ENCODE assay signal across 25 mouse cellular contexts in genomic region chr6:131247206-131247605, GRCm38 (mm10). TPM values are rescaled to one million over a fixed set of nuclear protein-coding genes. Genes with fewer than 3 reads are reported as not detected.
A peak's percentile ranks its signal among the peaks of the same experiment; 100 is the strongest.
DNase-seq lines count a peak whose midpoint lies in the region; ATAC-seq and TF ChIP-seq lines count a peak whose summit lies in the region.
"Had no signal": no experiment of that assay in that cellular context is flagged by ENCODE, and none has a peak within 500 bp of the region (broad histone marks: within the 10 kb centered on the region; RNA-seq: fewer than 3 reads in every experiment).

Klra2 (minus strand) TSS chr6:131247362.

- WGBS in liver, embryonic 16.5 days (ENCODE audit: insufficient replicate concordance) = 45% methylated on average over 2 of the region's 2 CpGs
- WGBS in liver, embryonic 12.5 days (ENCODE audit: insufficient replicate concordance) = 62% methylated on average over 2 of the region's 2 CpGs
- WGBS in forebrain, embryonic 13.5 days = 87% methylated on average over 2 of the region's 2 CpGs

- H3ac ChIP-seq in myocyte (ENCODE audit: control insufficient read depth, insufficient read length) = no peak within 1 kb of the TSS

- peak; percentile 91 for DNase-seq in 416B (ENCODE audit: low read depth)
- DNase-seq in adrenal gland, postnatal 4 days (ENCODE audit: low spot score in 2 of 2) = no peak
- DNase-seq: adrenal gland, postnatal 10 days; cerebellum, adult 8-10 months; gastrocnemius, postnatal 25 days; heart, postnatal 14 days; kidney, adult 8-10 months; kidney, postnatal 14 days; thymus, postnatal 25 days had no signal

- no peaks in the 10 kb centered on the region for H3K27me3 ChIP-seq in liver, embryonic 16.5 days (ENCODE audit: control insufficient read depth, insufficient read depth, low read depth, low read length)
- H3K27me3 ChIP-seq in liver, embryonic 12.5 days (replicated peaks) = no peaks in the 10 kb centered on the region
- no peaks in the 10 kb centered on the region for H3K27me3 ChIP-seq in myocyte (ENCODE audit: control insufficient read depth, insufficient read depth, insufficient read length)
- no peaks in the 10 kb centered on the region for H3K27me3 ChIP-seq in forebrain, embryonic 13.5 days
- H3K27me3 ChIP-seq: forebrain, embryonic 12.5 days; heart, embryonic 12.5 days; hindbrain, embryonic 13.5 days; lung, embryonic 15.5 days; neural tube, embryonic 12.5 days had no signal

- no peaks in the 10 kb centered on the region for H3K79me2 ChIP-seq in myocyte (ENCODE audit: control insufficient read depth, insufficient read depth)

- no peaks in the 10 kb centered on the region for H3K9me3 ChIP-seq in liver, embryonic 16.5 days (replicated peaks; ENCODE audit: control insufficient read depth, low read length)
- no peaks in the 10 kb centered on the region for H3K9me3 ChIP-seq in liver, embryonic 12.5 days (replicated peaks)
- peaks cover 8% of the 10 kb centered on the region; the same call in 1 of the 2 replicates for H3K9me3 ChIP-seq in forebrain, embryonic 13.5 days (replicated peaks)
- H3K9me3 ChIP-seq: forebrain, embryonic 12.5 days; hindbrain, embryonic 13.5 days; lung, embryonic 15.5 days; neural tube, embryonic 12.5 days had no signal

- TF ChIP-seq POLR2A in myocyte (IDR thresholded peaks at IDR 0.05; ENCODE audit: insufficient read length, low read depth) = no peak

- peak within 1 kb of the TSS; percentile 3; the same call in 1 of the 2 replicates for H3K4me3 ChIP-seq in liver, embryonic 16.5 days (ENCODE audit: low read depth, low read length)
- no peak within 1 kb of the TSS for H3K4me3 ChIP-seq in liver, embryonic 12.5 days
- H3K4me3 ChIP-seq in myocyte = no peak within 1 kb of the TSS
- H3K4me3 ChIP-seq in forebrain, embryonic 13.5 days = no peak within 1 kb of the TSS
- H3K4me3 ChIP-seq: forebrain, embryonic 12.5 days; heart, embryonic 12.5 days; hindbrain, embryonic 13.5 days; layer of hippocampus, adult 2 months; lung, embryonic 15.5 days; midbrain, embryonic 10.5 days; neural tube, embryonic 12.5 days had no signal

- no peaks in the 10 kb centered on the region for H3K4me1 ChIP-seq in liver, embryonic 16.5 days (ENCODE audit: control insufficient read depth, low read depth, low read length)
- no peaks in the 10 kb centered on the region for H3K4me1 ChIP-seq in liver, embryonic 12.5 days
- H3K4me1 ChIP-seq in forebrain, embryonic 13.5 days = no peaks in the 10 kb centered on the region
- H3K4me1 ChIP-seq: forebrain, embryonic 12.5 days; heart, embryonic 12.5 days; hindbrain, embryonic 13.5 days; lung, embryonic 15.5 days; midbrain, embryonic 10.5 days; neural tube, embryonic 12.5 days had no signal

- H3K36me3 ChIP-seq in liver, embryonic 16.5 days (ENCODE audit: control insufficient read depth, insufficient read depth) = no peaks in the 10 kb centered on the region
- H3K36me3 ChIP-seq in liver, embryonic 12.5 days = no peaks in the 10 kb centered on the region
- H3K36me3 ChIP-seq in myocyte (ENCODE audit: control insufficient read depth, insufficient read depth) = no peaks in the 10 kb centered on the region
- H3K36me3 ChIP-seq in forebrain, embryonic 13.5 days (ENCODE audit: poor library complexity, severe bottlenecking) = no peaks in the 10 kb centered on the region
- H3K36me3 ChIP-seq: forebrain, embryonic 12.5 days; heart, embryonic 12.5 days; hindbrain, embryonic 13.5 days; lung, embryonic 15.5 days; midbrain, embryonic 10.5 days; neural tube, embryonic 12.5 days had no signal

- ATAC-seq in liver, embryonic 16.5 days (ENCODE audit: low read depth) = peak; percentile 39; the same call in 1 of the 2 replicates
- no peak for ATAC-seq in liver, embryonic 12.5 days
- peak; percentile 97 for ATAC-seq in common myeloid progenitor, adult 5-6 weeks (replicated peaks; ENCODE audit: low read depth, poor library complexity, severe bottlenecking)
- no peak for ATAC-seq in forebrain, embryonic 13.5 days
- ATAC-seq: activated CD4-positive, CD25-positive, alpha-beta regulatory T cell, adult 4 months; inflammation-experienced regulatory T-cells, adult 6 months had no signal

- no peak within 1 kb of the TSS for H3K9ac ChIP-seq in liver, embryonic 16.5 days (ENCODE audit: low read depth, low read length)
- no peak within 1 kb of the TSS for H3K9ac ChIP-seq in liver, embryonic 12.5 days
- H3K9ac ChIP-seq in forebrain, embryonic 13.5 days = no peak within 1 kb of the TSS
- H3K9ac ChIP-seq: forebrain, embryonic 12.5 days; heart, embryonic 12.5 days; hindbrain, embryonic 13.5 days; lung, embryonic 15.5 days; neural tube, embryonic 12.5 days had no signal

- no peak within 1 kb of the TSS for H3K27ac ChIP-seq in liver, embryonic 16.5 days (ENCODE audit: low read length)
- H3K27ac ChIP-seq in liver, embryonic 12.5 days = no peak within 1 kb of the TSS
- no peak within 1 kb of the TSS for H3K27ac ChIP-seq in forebrain, embryonic 13.5 days
- H3K27ac ChIP-seq: forebrain, embryonic 12.5 days; hindbrain, embryonic 13.5 days; layer of hippocampus, adult 2 months; lung, embryonic 15.5 days; midbrain, embryonic 10.5 days; neural tube, embryonic 12.5 days had no signal

- H3K4me2 ChIP-seq in liver, embryonic 16.5 days (ENCODE audit: low read depth, low read length) = no peak within 1 kb of the TSS
- H3K4me2 ChIP-seq in liver, embryonic 12.5 days = no peak within 1 kb of the TSS
- H3K4me2 ChIP-seq in myocyte (ENCODE audit: low read depth) = peak within 1 kb of the TSS; percentile 45
- no peak within 1 kb of the TSS for H3K4me2 ChIP-seq in forebrain, embryonic 13.5 days
- H3K4me2 ChIP-seq: forebrain, embryonic 12.5 days; heart, embryonic 12.5 days; hindbrain, embryonic 13.5 days; lung, embryonic 15.5 days; neural tube, embryonic 12.5 days had no signal

TF ChIP-seq in myocyte, 11 proteins besides CTCF, POLR2A, EP300 and RAD21:
- no peak for TF ChIP-seq TCF12 (IDR thresholded peaks at IDR 0.05; ENCODE audit: insufficient read depth, poor library complexity, severe bottlenecking)
- TF ChIP-seq CEBPB (IDR thresholded peaks at IDR 0.05; ENCODE audit: insufficient read depth, poor library complexity, severe bottlenecking) = peak; percentile 23; the same call in 1 of the 2 replicates

RNA-seq across cellular contexts. Expression of gene Klra2, which starts in this region (rescaled TPM):
- 0.76 and 0.88 TPM in 2 replicates for polyA plus RNA-seq in liver, embryonic 16.5 days (2015; fragmentation: Nextera tagmentation; extraction: Ambion mirVana)
- polyA plus RNA-seq in liver, embryonic 12.5 days (2016; fragmentation: Nextera tagmentation; extraction: Ambion mirVana) = 0.07 and 0.11 TPM in 2 replicates
- 0.55 TPM in 1 of 2 replicates, not detected in the other for total RNA-seq in common myeloid progenitor, adult 5-6 weeks (2017)
- 0.11 TPM for polyA plus RNA-seq in myocyte (2012; fragmentation: generic; extraction: Trizol)
- under 1 TPM; 0.73 to 0.84 TPM for total RNA-seq in adrenal gland, postnatal 4 days (2021)
- polyA plus RNA-seq in forebrain, embryonic 13.5 days (2015; fragmentation: Nextera tagmentation; extraction: Ambion mirVana) = not detected in 2 replicates
- total RNA-seq: gastrocnemius, postnatal 25 days had no signal
- polyA plus RNA-seq: activated CD4-positive, CD25-positive, alpha-beta regulatory T cell, adult 4 months; embryonic facial prominence, embryonic 11.5 days; forebrain, embryonic 12.5 days; heart, embryonic 12.5 days; hindbrain, embryonic 13.5 days; midbrain, embryonic 10.5 days; neural tube, embryonic 12.5 days; testis, adult 2 months had no signal

Comparison
In these comparisons a context has a peak if more than half of its experiments do, and no peak if none do; other contexts are left out.
1. Peak in ATAC-seq and H3K4me3 ChIP-seq in liver, embryonic 16.5 days; RNA of the gene not detected or under 1 TPM.
2. Peak in ATAC-seq in common myeloid progenitor, adult 5-6 weeks; RNA of the gene not detected or under 1 TPM.